Mouse (Mus musculus) G1E (cell line): ENCODE measurements around the gene Gm8773.

Experiments used
- CTCF ChIP-seq: IDR thresholded peaks from 2 replicates; pipeline ENCODE4 v1.5.1; 2012; ENCODE audit warnings: low read depth, low read length, inconsistent platforms, mixed read lengths
- GATA1 ChIP-seq: IDR thresholded peaks from 2 replicates; pipeline ENCODE4 v1.6.1; 2012; ENCODE audit warnings: borderline replicate concordance, low read length, inconsistent platforms, mixed read lengths
- GATA2 ChIP-seq: IDR thresholded peaks from 2 replicates; pipeline ENCODE4 v1.6.1; 2012; ENCODE audit warnings: low read depth, low read length, inconsistent platforms, borderline replicate concordance

GRCm38 (mm10) chr5:5618329-5618728, 44.7 kb downstream of the Gm8773 start:
- TF ChIP-seq CTCF: no peak
- no peak for TF ChIP-seq GATA1
- no peak for TF ChIP-seq GATA2
